Mouse (Mus musculus) mouse trophoblast stem cell (cell line): ENCODE data around the gene R3hdm2.

Experiments
- in situ Hi-C, 2 experiments: fragments of 300-500 bp; cut with MseI, MboI; formaldehyde crosslinking; loops; 2 replicates in 1 of 2; 3 replicates in 1 of 2; pipeline ENCODE4 v1.15.1; 2025

Gene R3hdm2

GRCm38 (mm10) chr10:127516576-127517260, 136.6 kb downstream of the R3hdm2 start:
- in situ Hi-C loops: no loop called here

- in situ Hi-C loops: no loop called here
Measured at GRCm38 (mm10) chr10:127517941-127518340, 137.8 kb downstream of the R3hdm2 start.

GRCm38 (mm10) chr10:127519041-127519701, 139.0 kb downstream of the R3hdm2 start:
- in situ Hi-C loops: no loop called here

- in situ Hi-C loops: no loop called here
Measured at GRCm38 (mm10) chr10:127519903-127520713, 140.0 kb downstream of the R3hdm2 start.

- in situ Hi-C loops: no loop called here
Measured at GRCm38 (mm10) chr10:127520714-127521357, 140.7 kb downstream of the R3hdm2 start.

GRCm38 (mm10) chr10:127521611-127522080, 141.5 kb downstream of the R3hdm2 start:
- in situ Hi-C loops: no loop called here

- in situ Hi-C loops: no loop called here
Measured at GRCm38 (mm10) chr10:127522088-127522581, 142.0 kb downstream of the R3hdm2 start, which contains the start of gene Shmt2. Gene Shmt2, minus strand, starts transcription at chr10:127522444.

GRCm38 (mm10) chr10:127524646-127525255, 144.6 kb downstream of the R3hdm2 start:
- in situ Hi-C loops: no loop called here

GRCm38 (mm10) chr10:127526048-127526447, 145.9 kb downstream of the R3hdm2 start:
- in situ Hi-C loops: no loop called here

- in situ Hi-C loops: no loop called here
Measured at GRCm38 (mm10) chr10:127526681-127527080, 146.6 kb downstream of the R3hdm2 start.

- in situ Hi-C loops: no loop called here
Measured at GRCm38 (mm10) chr10:127527481-127527880, 147.4 kb downstream of the R3hdm2 start.

- in situ Hi-C loops: no loop called here
Measured at GRCm38 (mm10) chr10:127530945-127531344, 150.8 kb downstream of the R3hdm2 start.

- in situ Hi-C loops: no loop called here
Measured at GRCm38 (mm10) chr10:127531548-127531947, 151.4 kb downstream of the R3hdm2 start.

GRCm38 (mm10) chr10:127534036-127534928, 154.2 kb downstream of the R3hdm2 start, which contains the start of gene Nxph4:
Gene Nxph4, minus strand, starts transcription at chr10:127534559.
- in situ Hi-C loops: no loop called here

- in situ Hi-C loops: no loop called here
Measured at GRCm38 (mm10) chr10:127534929-127535384, 154.8 kb downstream of the R3hdm2 start.

GRCm38 (mm10) chr10:127536586-127537314, 156.6 kb downstream of the R3hdm2 start:
- in situ Hi-C loops: no loop called here

- in situ Hi-C loops: no loop called here
Measured at GRCm38 (mm10) chr10:127537854-127538583, 157.9 kb downstream of the R3hdm2 start.

GRCm38 (mm10) chr10:127541510-127541909, 161.4 kb downstream of the R3hdm2 start:
- in situ Hi-C loops: loop anchor here (5.0 kb wide), 1 partner anchor 34 kb away; no protein-coding TSS in a partner anchor
